Comparison of ENCODE assay signal across 21 mouse cellular contexts in genomic region chr12:34332884-34333283, GRCm38 (mm10).
A peak's percentile ranks its signal among the peaks of the same experiment; 100 is the strongest.
DNase-seq lines count a peak whose midpoint lies in the region; ATAC-seq lines count a peak whose summit lies in the region.
"Had no signal": no experiment of that assay in that cellular context is flagged by ENCODE, and none has a peak within 500 bp of the region (broad histone marks: within the 10 kb centered on the region; RNA-seq: fewer than 3 reads in every experiment).

No protein-coding gene starts in this region.

- no peaks in the 10 kb centered on the region for H3K4me1 ChIP-seq in kidney, embryonic 15.5 days
- H3K4me1 ChIP-seq: embryonic facial prominence, embryonic 15.5 days had no signal

- no peak for ATAC-seq in kidney, embryonic 15.5 days (replicated peaks; ENCODE audit: low FRiP score)
- ATAC-seq: forebrain, embryonic 14.5 days had no signal

- no peak overlapping the region for H3K27ac ChIP-seq in kidney, embryonic 15.5 days
- H3K27ac ChIP-seq: embryonic facial prominence, embryonic 15.5 days; forebrain, embryonic 10.5 days; gastrocnemius, adult 2 months; heart, embryonic 10.5 days; hindbrain, embryonic 10.5 days; hindbrain, embryonic 14.5 days had no signal

- no peak overlapping the region for H3K4me2 ChIP-seq in kidney, embryonic 15.5 days
- H3K4me2 ChIP-seq: embryonic facial prominence, embryonic 15.5 days; hindbrain, embryonic 14.5 days had no signal

- no peaks in the 10 kb centered on the region for H3K36me3 ChIP-seq in kidney, embryonic 15.5 days
- H3K36me3 ChIP-seq: embryonic facial prominence, embryonic 15.5 days; forebrain, embryonic 10.5 days; heart, embryonic 10.5 days; hindbrain, embryonic 10.5 days had no signal

- peak; percentile 17 for DNase-seq in embryo, embryonic 10 days (ENCODE audit: low spot score)
- DNase-seq in embryo, embryonic 11 days: no peak
- peak; percentile 35 for DNase-seq in thymus, postnatal 0 days (ENCODE audit: low spot score)
- no peak for DNase-seq in thymus, adult 18-20 months
- peak; percentile 4 for DNase-seq in thymus, postnatal 25 days
- DNase-seq in gastrocnemius, adult 8-10 months (ENCODE audit: low spot score in 2 of 2): no peak
- DNase-seq: adrenal gland, postnatal 14 days; cerebellum, adult 11-12 months; cerebellum, adult 9-10 months; cerebellum, postnatal 25 days; gastrocnemius, adult 2 months; gastrocnemius, postnatal 36 days; heart, adult 18-20 months had no signal

- H3K9me3 ChIP-seq in kidney, embryonic 15.5 days (replicated peaks): no peaks in the 10 kb centered on the region
- H3K9me3 ChIP-seq: embryonic facial prominence, embryonic 15.5 days; forebrain, embryonic 10.5 days; heart, embryonic 10.5 days; hindbrain, embryonic 10.5 days had no signal

- 45% methylated on average over 4 of the region's 4 CpGs for WGBS in kidney, embryonic 15.5 days

- H3K4me3 ChIP-seq in kidney, embryonic 15.5 days (replicated peaks): no peak overlapping the region
- H3K4me3 ChIP-seq: embryonic facial prominence, embryonic 15.5 days; erythroblast, embryonic 14.5 days; forebrain, embryonic 10.5 days; gastrocnemius, adult 2 months; heart, embryonic 10.5 days; hindbrain, embryonic 10.5 days had no signal

- H3K27me3 ChIP-seq in kidney, embryonic 15.5 days: no peaks in the 10 kb centered on the region
- H3K27me3 ChIP-seq: embryonic facial prominence, embryonic 15.5 days had no signal

- H3K9ac ChIP-seq in kidney, embryonic 15.5 days: no peak overlapping the region
- H3K9ac ChIP-seq: embryonic facial prominence, embryonic 15.5 days; hindbrain, embryonic 14.5 days had no signal

Comparison
In these comparisons a context has a peak if more than half of its experiments do, and no peak if none do; other contexts are left out.
1. DNase-seq: peak in embryo, embryonic 10 days (single experiment), thymus, postnatal 0 days (single experiment) and thymus, postnatal 25 days (single experiment); none in embryo, embryonic 11 days (single experiment), thymus, adult 18-20 months (0 of 2) and gastrocnemius, adult 8-10 months (0 of 2).